Mouse (Mus musculus) embryonic facial prominence, embryonic 14.5 days (tissue): ENCODE results near the gene Hhipl1. TPM values are rescaled to one million over a fixed set of nuclear protein-coding genes. Genes with fewer than 3 reads are reported as not detected.

Source experiments
- ATAC-seq: fragments of 200-750 bp; cut with Nextera tagmentation; 2 replicates; pipeline ENCODE4 v1.8.0; 2017; ENCODE audit warnings: low read depth, moderate number of reproducible peaks, moderate TSS enrichment
- DNase-seq: peaks from one replicate; pipeline ENCODE4 v3.0.0-alpha.2; 2015; ENCODE audit warnings: low spot score
- H3K27ac ChIP-seq: fragments of 300-500 bp; sonication (generic); replicated peaks from 2 replicates; pipeline ENCODE4 v1.5.1; 2014; ENCODE audit warnings: low read depth, mild to moderate bottlenecking, low read length, moderate library complexity
- H3K27me3 ChIP-seq: fragments of 300-500 bp; sonication (generic); replicated peaks from 2 replicates; pipeline ENCODE4 v1.6.1; 2014; ENCODE audit warnings: low read length; ENCODE audit not compliant: control insufficient read depth, insufficient read depth
- H3K36me3 ChIP-seq: fragments of 300-500 bp; sonication (generic); 2 replicates; pipeline ENCODE4 v1.6.1; 2014; ENCODE audit warnings: low read length, mixed read lengths; ENCODE audit not compliant: control insufficient read depth, insufficient read depth
- H3K4me1 ChIP-seq: fragments of 300-500 bp; sonication (generic); 2 replicates; pipeline ENCODE4 v1.6.1; 2014; ENCODE audit warnings: antibody characterized with exemption, low read length; ENCODE audit not compliant: control insufficient read depth, insufficient read depth
- H3K4me2 ChIP-seq: fragments of 300-500 bp; sonication (generic); 2 replicates; pipeline ENCODE4 v1.6.1; 2014; ENCODE audit warnings: low read depth, mild to moderate bottlenecking, low read length, moderate library complexity, mixed read lengths
- H3K4me3 ChIP-seq: fragments of 300-500 bp; sonication (generic); 2 replicates; pipeline ENCODE4 v1.5.1; 2014; ENCODE audit warnings: low read depth, mild to moderate bottlenecking, low read length
- H3K9ac ChIP-seq: fragments of 300-500 bp; sonication (generic); 2 replicates; pipeline ENCODE4 v1.6.1; 2014; ENCODE audit warnings: low read depth, mild to moderate bottlenecking, low read length, moderate library complexity, mixed read lengths
- H3K9me3 ChIP-seq: fragments of 300-500 bp; sonication (generic); 2 replicates; pipeline ENCODE4 v1.6.1; 2016; ENCODE audit warnings: low read length; ENCODE audit not compliant: control insufficient read depth
- WGBS: fragments of 180-500 bp; shearing (Covaris S2); extraction: QIAGEN DNeasy Blood & Tissue Kit; methylation state at CpG from one replicate; pipeline ENCODE4 v1.1.7; 2014; 5-methylcytosine and 5-hydroxymethylcytosine counted together
- polyA plus RNA-seq: library from polyadenylated mRNA; unstranded; fragments of >200 nt; fragmentation: Nextera tagmentation; extraction: Ambion mirVana; gene quantifications from 2 replicates; pipeline ENCODE4 v1.2.1, GENCODE M21; 2014

Hhipl1 gene
- polyA plus RNA-seq, 1 experiment from 2014 or later = 0.58 TPM

DNA sequence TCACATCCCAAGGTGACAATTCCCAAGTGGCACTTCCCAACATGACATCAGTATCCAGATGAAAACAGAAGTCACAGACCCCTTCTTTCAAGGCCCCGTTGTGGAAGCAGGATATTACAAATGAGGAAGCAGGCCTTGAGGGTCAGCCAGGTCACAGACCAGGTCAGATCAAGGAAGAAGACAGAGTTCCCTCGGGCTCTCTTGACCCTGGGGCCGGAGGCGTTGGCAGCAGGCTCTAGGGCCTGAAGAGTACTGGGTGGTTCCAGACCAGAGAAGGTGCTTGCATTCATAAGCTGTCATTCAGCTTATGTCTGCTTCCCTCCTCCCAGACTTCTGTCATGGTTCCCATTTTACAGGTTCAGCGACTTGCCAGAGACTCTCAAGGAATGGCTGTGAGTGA is 36.4 kb upstream of the Hhipl1 start:
- no peak overlapping the region for H3K4me2 ChIP-seq
- peaks cover 57% of the 10 kb centered on the region for H3K4me1 ChIP-seq
- H3K9me3 ChIP-seq = no peaks in the 10 kb centered on the region
- no peaks in the 10 kb centered on the region for H3K27me3 ChIP-seq
- ATAC-seq (no peak), DNase-seq (no peak)
- WGBS = 56% methylated on average over 5 of the region's 5 CpGs
- no peak overlapping the region for H3K4me3 ChIP-seq
- no peak overlapping the region for H3K27ac ChIP-seq
- no peak overlapping the region for H3K9ac ChIP-seq
- H3K36me3 ChIP-seq = no peaks in the 10 kb centered on the region

GRCm38 (mm10) chr12:108270240-108270919 is 35.7 kb upstream of the Hhipl1 start:
- Histone ChIP-seq H3K9ac (no peak overlapping the region), H3K9me3 (no peaks in the 10 kb centered on the region), H3K4me1 (peaks cover 54% of the 10 kb centered on the region), H3K27ac (no peak overlapping the region), H3K27me3 (no peaks in the 10 kb centered on the region), H3K4me3 (no peak overlapping the region), H3K36me3 (no peaks in the 10 kb centered on the region), H3K4me2 (no peak overlapping the region)
- 64% methylated on average over 11 of the region's 13 CpGs for WGBS
- no peak for ATAC-seq
- no peak for DNase-seq

DNA sequence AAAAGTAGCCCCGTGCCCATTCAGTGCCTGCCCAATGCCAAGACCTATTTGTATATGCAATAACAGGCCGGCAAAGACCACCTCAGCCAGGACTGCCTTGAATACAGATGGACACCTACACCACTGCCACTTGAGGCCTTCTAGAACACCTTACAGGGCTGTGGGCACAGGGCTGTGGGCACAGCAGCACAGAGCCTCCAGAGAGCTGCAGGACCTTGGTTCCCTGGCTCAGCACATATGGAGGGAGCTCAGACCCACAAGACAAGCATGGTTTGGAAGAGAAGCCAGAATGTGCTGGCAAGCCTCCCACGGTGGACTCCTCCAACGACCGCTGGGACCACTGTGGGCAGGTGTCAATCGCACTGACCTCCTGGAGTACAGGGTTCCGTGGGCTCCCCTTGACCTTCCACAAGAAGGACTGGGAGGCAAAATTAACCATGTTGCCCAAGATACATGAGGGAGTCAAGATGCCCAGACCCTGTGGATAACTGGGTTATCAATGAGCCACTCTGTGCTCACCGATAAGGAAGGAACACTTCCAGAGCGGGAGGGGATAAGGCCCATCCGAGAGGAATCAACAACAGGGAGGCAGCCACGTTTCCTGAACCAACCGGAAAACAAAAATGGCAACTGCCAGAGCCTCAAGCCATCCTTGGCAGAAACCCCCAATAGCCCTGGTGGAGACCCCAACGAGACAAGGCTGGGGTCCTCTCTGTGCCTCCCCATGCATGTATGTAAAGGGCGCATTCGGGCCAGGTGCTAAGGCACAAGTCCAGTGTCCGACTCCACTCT is 34.5 kb upstream of the Hhipl1 start:
- H3K36me3 ChIP-seq = no peaks in the 10 kb centered on the region
- no peaks in the 10 kb centered on the region for H3K27me3 ChIP-seq
- no peak for ATAC-seq
- no peak overlapping the region for H3K27ac ChIP-seq
- H3K9ac ChIP-seq = no peak overlapping the region
- H3K4me3 ChIP-seq = no peak overlapping the region
- H3K4me1 ChIP-seq = peaks cover 44% of the 10 kb centered on the region
- WGBS = 80% methylated on average over 16 of the region's 16 CpGs
- DNase-seq = no peak
- peak overlapping the region; percentile 96 for H3K4me2 ChIP-seq
- no peaks in the 10 kb centered on the region for H3K9me3 ChIP-seq

GRCm38 (mm10) chr12:108272143-108272635 is 33.9 kb upstream of the Hhipl1 start:
- peaks cover 46% of the 10 kb centered on the region for H3K4me1 ChIP-seq
- no peak for DNase-seq
- H3K36me3 ChIP-seq = no peaks in the 10 kb centered on the region
- ATAC-seq = no peak
- H3K9ac ChIP-seq = no peak overlapping the region
- 53% methylated on average over 7 of the region's 7 CpGs for WGBS
- H3K4me3 ChIP-seq = no peak overlapping the region
- H3K27me3 ChIP-seq = no peaks in the 10 kb centered on the region
- H3K9me3 ChIP-seq = no peaks in the 10 kb centered on the region
- no peak overlapping the region for H3K27ac ChIP-seq
- H3K4me2 ChIP-seq = peak overlapping the region; percentile 96

GRCm38 (mm10) chr12:108273466-108274312 is 32.4 kb upstream of the Hhipl1 start:
- Histone ChIP-seq H3K4me2 (peak overlapping the region; percentile 96), H3K27me3 (no peaks in the 10 kb centered on the region), H3K4me3 (peak overlapping the region; percentile 70), H3K27ac (no peak overlapping the region), H3K4me1 (peaks cover 61% of the 10 kb centered on the region), H3K36me3 (no peaks in the 10 kb centered on the region), H3K9ac (peak overlapping the region; percentile 78), H3K9me3 (no peaks in the 10 kb centered on the region)
- ATAC-seq (no peak), DNase-seq (no peak)
- WGBS = 5% methylated on average over 21 of the region's 21 CpGs

GRCm38 (mm10) chr12:108274313-108274595 is 31.8 kb upstream of the Hhipl1 start:
- peak overlapping the region; percentile 96 for H3K4me2 ChIP-seq
- H3K27ac ChIP-seq = no peak overlapping the region
- H3K9me3 ChIP-seq = no peaks in the 10 kb centered on the region
- no peak for ATAC-seq
- H3K27me3 ChIP-seq = no peaks in the 10 kb centered on the region
- no peak for DNase-seq
- H3K4me1 ChIP-seq = peaks cover 63% of the 10 kb centered on the region
- H3K9ac ChIP-seq = peak overlapping the region; percentile 78
- WGBS = 0% methylated on average over 11 of the region's 35 CpGs
- no peaks in the 10 kb centered on the region for H3K36me3 ChIP-seq
- peak overlapping the region; percentile 70 for H3K4me3 ChIP-seq

DNA sequence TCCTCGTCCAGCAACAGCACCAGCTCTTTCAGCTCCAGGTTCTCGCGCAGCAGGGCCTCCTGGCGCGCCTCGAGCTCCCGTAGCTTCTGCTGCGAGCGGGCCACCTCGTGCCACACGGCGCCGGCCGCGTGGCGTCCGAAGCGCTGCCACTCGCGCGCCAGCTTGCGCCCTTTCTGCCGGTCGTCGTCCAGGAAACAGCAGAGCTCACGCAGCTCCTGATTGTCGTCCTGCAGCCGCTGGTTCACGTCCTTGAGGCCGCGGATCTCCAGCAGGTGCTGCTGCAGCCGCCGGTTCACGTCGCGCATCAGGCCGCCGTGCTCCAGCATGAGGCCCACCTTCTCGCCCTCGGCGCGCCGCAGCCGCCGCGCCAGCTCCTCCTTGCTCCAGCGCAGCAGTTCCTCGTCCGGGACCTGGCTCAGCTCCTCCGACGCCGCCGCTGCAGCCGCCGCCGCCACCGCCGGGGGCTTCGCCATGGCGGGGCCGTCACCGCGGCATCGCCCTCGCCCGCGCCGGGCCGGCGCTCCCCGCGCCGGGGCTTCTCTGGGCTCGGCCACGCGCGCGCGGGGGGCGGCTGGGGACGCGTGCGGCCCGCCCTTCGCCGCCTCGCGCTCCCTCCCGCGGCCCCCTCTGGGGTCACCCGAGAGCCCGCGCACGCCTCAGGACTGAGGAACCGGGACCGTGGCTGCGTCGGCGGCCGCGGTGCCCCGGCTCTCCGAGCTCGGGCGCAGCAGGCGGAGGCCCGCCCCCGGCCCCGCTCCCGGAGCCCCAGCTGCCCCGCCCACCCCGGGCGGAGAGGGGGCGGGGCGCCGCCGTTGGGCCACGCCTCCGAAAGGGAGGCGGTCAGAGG is 31.2 kb upstream of the Hhipl1 start, which contains the start of gene Ccdc85c:
Ccdc85c (minus strand) TSS at position 765 of the 847 bp plus-strand sequence.
- no peaks in the 10 kb centered on the region for H3K36me3 ChIP-seq
- ATAC-seq (peak; percentile 1), DNase-seq (peak; percentile 53)
- H3K27ac ChIP-seq = peak within 1 kb of the TSS; percentile 81
- H3K27me3 ChIP-seq = no peaks in the 10 kb centered on the region
- H3K9ac ChIP-seq = peak within 1 kb of the TSS; percentile 78
- no peaks in the 10 kb centered on the region for H3K9me3 ChIP-seq
- peak within 1 kb of the TSS; percentile 70 for H3K4me3 ChIP-seq
- H3K4me2 ChIP-seq = peak within 1 kb of the TSS; percentile 96
- peaks cover 63% of the 10 kb centered on the region for H3K4me1 ChIP-seq
- 3% methylated on average over 8 of the region's 120 CpGs for WGBS

GRCm38 (mm10) chr12:108275508-108275890 is 30.6 kb upstream of the Hhipl1 start:
- peak; percentile 91 for ATAC-seq
- H3K9ac ChIP-seq = peak overlapping the region; percentile 72
- DNase-seq = peak; percentile 97
- H3K4me1 ChIP-seq = peaks cover 63% of the 10 kb centered on the region
- peak overlapping the region; percentile 81 for H3K27ac ChIP-seq
- peak overlapping the region; percentile 70 for H3K4me3 ChIP-seq
- H3K27me3 ChIP-seq = no peaks in the 10 kb centered on the region
- peak overlapping the region; percentile 96 for H3K4me2 ChIP-seq
- 0% methylated on average over 16 of the region's 37 CpGs for WGBS
- H3K36me3 ChIP-seq = no peaks in the 10 kb centered on the region
- no peaks in the 10 kb centered on the region for H3K9me3 ChIP-seq
